Mouse (Mus musculus) forebrain, embryonic 13.5 days (tissue): ENCODE data around the gene Coro2a. TPM values are rescaled to one million over a fixed set of nuclear protein-coding genes. Genes with fewer than 3 reads are reported as not detected.
"Not testable (repeated sequence)": the region's sequence is repeated elsewhere in the genome, so short reads cannot be mapped to it uniquely, and the experiment has no call there.

Experiments used
- ATAC-seq: fragments of 200-750 bp; cut with Nextera tagmentation; 2 replicates; pipeline ENCODE4 v1.8.0; 2017
- H3K27ac ChIP-seq: fragments of 300-500 bp; sonication (generic); 2 replicates; pipeline ENCODE4 v1.5.1; 2015; ENCODE audit warnings: inconsistent platforms, mild to moderate bottlenecking, moderate library complexity
- H3K27me3 ChIP-seq: fragments of 300-500 bp; sonication (generic); 2 replicates; pipeline ENCODE4 v1.6.1; 2015; ENCODE audit warnings: mild to moderate bottlenecking, inconsistent platforms
- H3K36me3 ChIP-seq: fragments of 300-500 bp; sonication (generic); 2 replicates; pipeline ENCODE4 v1.6.1; 2015; ENCODE audit warnings: mild to moderate bottlenecking, inconsistent platforms; ENCODE audit not compliant: poor library complexity, severe bottlenecking
- H3K4me1 ChIP-seq: fragments of 300-500 bp; sonication (generic); 2 replicates; pipeline ENCODE4 v1.6.1; 2015; ENCODE audit warnings: inconsistent platforms
- H3K4me2 ChIP-seq: fragments of 300-500 bp; sonication (generic); 2 replicates; pipeline ENCODE4 v1.6.1; 2015; ENCODE audit warnings: inconsistent platforms, mild to moderate bottlenecking, moderate library complexity
- H3K4me3 ChIP-seq: fragments of 300-500 bp; sonication (generic); 2 replicates; pipeline ENCODE4 v1.5.1; 2015; ENCODE audit warnings: mild to moderate bottlenecking, inconsistent platforms
- H3K9ac ChIP-seq: fragments of 300-500 bp; sonication (generic); 2 replicates; pipeline ENCODE4 v1.6.1; 2015; ENCODE audit warnings: mild to moderate bottlenecking, inconsistent platforms
- H3K9me3 ChIP-seq: fragments of 300-500 bp; sonication (generic); replicated peaks from 2 replicates; pipeline ENCODE4 v1.6.1; 2016; ENCODE audit warnings: inconsistent platforms
- WGBS: fragments of 180-500 bp; shearing (Covaris S2); methylation state at CpG from one replicate; pipeline ENCODE4 v1.1.7; 2015; 5-methylcytosine and 5-hydroxymethylcytosine counted together
- polyA plus RNA-seq: library from polyadenylated mRNA; unstranded; fragments of >200 nt; fragmentation: Nextera tagmentation; extraction: Ambion mirVana; gene quantifications from 2 replicates; pipeline ENCODE4 v1.2.1, GENCODE M21; 2015

Gene Coro2a
- polyA plus RNA-seq, 1 experiment from 2014 or later, result 1.8 TPM

DNA sequence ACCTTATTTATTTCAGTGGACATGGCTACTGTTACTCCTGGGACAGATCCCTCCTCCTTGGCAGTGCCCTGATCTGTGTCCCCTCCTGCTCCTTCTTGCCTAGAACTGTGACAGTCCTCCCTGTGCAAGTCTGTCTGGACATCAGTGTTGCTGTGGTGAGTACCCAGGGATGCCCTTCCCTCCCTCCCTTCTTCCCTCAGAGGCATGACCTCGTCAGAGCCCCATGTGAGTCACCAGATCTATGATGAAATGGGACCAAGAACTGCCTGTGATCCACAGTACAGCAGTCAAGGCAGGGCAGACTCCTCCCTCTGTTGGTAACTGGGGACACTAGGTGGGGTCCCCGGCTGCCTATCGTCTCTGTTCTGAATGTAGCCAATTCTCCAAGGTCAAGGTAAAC is 5.6 kb upstream of the Coro2a start:
- H3K27ac ChIP-seq, result no peak overlapping the region
- H3K36me3 ChIP-seq, result no peaks in the 10 kb centered on the region
- H3K4me1 ChIP-seq, result no peaks in the 10 kb centered on the region
- 68% methylated on average over 3 of the region's 3 CpGs for WGBS
- H3K4me2 ChIP-seq, result no peak overlapping the region
- H3K27me3 ChIP-seq, result peaks cover 18% of the 10 kb centered on the region
- H3K4me3 ChIP-seq, result no peak overlapping the region
- H3K9me3 ChIP-seq, result no peaks in the 10 kb centered on the region
- ATAC-seq, result no peak
- no peak overlapping the region for H3K9ac ChIP-seq

DNA sequence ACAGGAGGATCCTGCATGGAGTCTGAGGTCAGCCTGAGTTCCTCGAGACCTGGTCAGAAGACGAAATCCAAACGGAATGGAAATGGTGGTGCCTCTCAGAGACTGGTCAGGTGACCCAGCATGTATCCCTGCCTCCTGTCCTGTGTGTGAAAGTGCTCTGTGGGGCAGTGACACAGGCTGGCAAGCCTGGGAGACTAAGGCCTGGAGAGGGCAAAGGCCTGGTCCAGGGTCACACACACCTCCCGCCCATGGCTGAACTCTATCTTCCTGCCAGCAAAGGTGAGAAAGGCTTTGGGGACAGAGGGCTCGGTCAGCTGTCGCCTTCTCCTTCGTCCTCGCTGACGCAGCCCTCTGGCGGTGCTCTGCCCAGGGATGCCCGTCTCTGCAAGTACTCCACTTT is 3.4 kb upstream of the Coro2a start:
- 73% methylated on average over 11 of the region's 11 CpGs for WGBS
- H3K27me3 ChIP-seq, result peaks cover 35% of the 10 kb centered on the region

DNA sequence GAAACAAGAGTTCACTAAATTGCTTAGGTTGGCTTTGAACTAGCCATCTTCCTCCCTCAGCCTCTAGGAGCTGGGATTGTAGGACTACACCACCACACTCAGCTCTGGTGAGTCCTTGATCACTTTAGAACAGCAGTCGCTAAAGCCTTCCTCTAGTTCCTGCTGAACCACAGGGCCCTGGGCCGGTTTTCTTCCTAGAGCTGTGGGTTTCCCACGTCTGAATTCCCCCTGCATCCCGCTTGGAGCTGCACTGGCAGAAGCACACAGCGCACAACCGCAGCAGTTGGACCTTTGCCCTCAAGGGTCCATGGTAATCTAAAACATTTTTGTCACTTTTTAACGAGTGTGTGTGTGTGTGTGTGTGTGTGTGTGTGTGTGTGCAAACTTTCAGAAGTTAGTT is 702 bp upstream of the Coro2a start:
- Histone ChIP-seq H3K36me3 (no peaks in the 10 kb centered on the region), H3K4me2 (no peak overlapping the region), H3K27ac (no peak overlapping the region), H3K4me1 (peaks cover 7% of the 10 kb centered on the region), H3K9ac (no peak overlapping the region), H3K4me3 (no peak overlapping the region), H3K27me3 (peaks cover 41% of the 10 kb centered on the region), H3K9me3 (no peaks in the 10 kb centered on the region)
- no peak for ATAC-seq
- WGBS, result 69% methylated on average over 7 of the region's 7 CpGs

More for the DNA sequence above, 3.4 kb upstream of the Coro2a start:
- Histone ChIP-seq H3K4me3 (no peak overlapping the region), H3K9ac (no peak overlapping the region), H3K36me3 (no peaks in the 10 kb centered on the region), H3K4me2 (no peak overlapping the region), H3K27ac (no peak overlapping the region), H3K4me1 (peaks cover 7% of the 10 kb centered on the region), H3K9me3 (no peaks in the 10 kb centered on the region)
- no peak for ATAC-seq

GRCm38 (mm10) chr4:46601258-46601843 is 651 bp downstream of the Coro2a start:
- peak overlapping the region; percentile 54 for H3K4me3 ChIP-seq
- H3K9ac ChIP-seq, result peak overlapping the region; percentile 74
- peak overlapping the region; percentile 86 for H3K4me2 ChIP-seq
- H3K9me3 ChIP-seq, result no peaks in the 10 kb centered on the region
- no peak overlapping the region for H3K27ac ChIP-seq
- under 1% methylated on average over 42 of the region's 52 CpGs for WGBS
- peaks cover 41% of the 10 kb centered on the region for H3K27me3 ChIP-seq
- ATAC-seq, result peak; percentile 46
- peaks cover 7% of the 10 kb centered on the region for H3K4me1 ChIP-seq
- H3K36me3 ChIP-seq, result no peaks in the 10 kb centered on the region

DNA sequence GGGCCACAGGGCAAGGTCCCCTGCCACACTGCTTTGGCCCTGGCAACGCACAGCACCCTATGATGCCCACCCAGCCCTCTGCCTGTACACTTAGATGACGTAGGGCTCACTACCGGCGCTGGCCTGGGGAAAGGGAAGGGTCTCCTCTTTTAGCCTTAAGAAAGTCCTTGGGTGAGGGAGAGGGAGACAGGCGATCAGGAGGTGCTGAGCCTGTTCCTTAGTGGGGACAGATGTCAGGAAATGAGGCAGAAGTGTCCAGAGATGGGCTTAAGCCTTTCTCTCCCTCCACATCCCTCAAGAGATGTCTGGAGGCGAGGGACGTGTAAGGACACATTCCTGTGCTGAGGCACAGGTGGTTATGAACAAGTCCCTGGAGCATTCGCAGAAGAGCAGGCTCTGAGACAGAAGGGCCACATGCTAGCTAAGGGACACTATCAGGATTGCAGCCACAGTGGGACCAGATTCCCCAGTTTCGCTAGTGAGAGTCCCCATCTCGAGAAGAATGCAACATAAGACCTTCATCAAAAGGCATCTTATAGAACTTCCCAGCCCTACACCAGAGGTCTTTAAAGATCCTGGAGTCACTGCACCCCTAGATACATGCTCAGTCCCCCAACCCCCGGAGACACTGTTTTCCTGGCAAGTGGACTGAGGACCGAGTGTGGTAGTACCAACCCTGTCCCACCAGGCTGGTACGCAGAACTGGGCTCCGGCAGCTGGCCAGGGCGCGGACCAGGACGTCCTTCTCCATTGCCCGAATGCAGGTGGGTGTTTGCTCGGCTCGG is 1.3 kb downstream of the Coro2a start:
- ATAC-seq, result peak; percentile 25
- Histone ChIP-seq H3K4me2 (peak overlapping the region; percentile 86), H3K36me3 (no peaks in the 10 kb centered on the region), H3K27me3 (peaks cover 41% of the 10 kb centered on the region), H3K4me3 (peak overlapping the region; percentile 54), H3K9me3 (no peaks in the 10 kb centered on the region), H3K27ac (no peak overlapping the region), H3K9ac (peak overlapping the region; percentile 74), H3K4me1 (peaks cover 7% of the 10 kb centered on the region)
- 41% methylated on average over 20 of the region's 20 CpGs for WGBS

GRCm38 (mm10) chr4:46599609-46600008 is 2.4 kb downstream of the Coro2a start:
- not testable (repeated sequence) for H3K27ac ChIP-seq, H3K4me3 ChIP-seq, ATAC-seq, H3K36me3 ChIP-seq, H3K4me2 ChIP-seq, H3K9me3 ChIP-seq, H3K4me1 ChIP-seq, H3K9ac ChIP-seq
- H3K27me3 ChIP-seq, result peaks cover 41% of the 10 kb centered on the region
- 80% methylated on average over 12 of the region's 12 CpGs for WGBS

DNA sequence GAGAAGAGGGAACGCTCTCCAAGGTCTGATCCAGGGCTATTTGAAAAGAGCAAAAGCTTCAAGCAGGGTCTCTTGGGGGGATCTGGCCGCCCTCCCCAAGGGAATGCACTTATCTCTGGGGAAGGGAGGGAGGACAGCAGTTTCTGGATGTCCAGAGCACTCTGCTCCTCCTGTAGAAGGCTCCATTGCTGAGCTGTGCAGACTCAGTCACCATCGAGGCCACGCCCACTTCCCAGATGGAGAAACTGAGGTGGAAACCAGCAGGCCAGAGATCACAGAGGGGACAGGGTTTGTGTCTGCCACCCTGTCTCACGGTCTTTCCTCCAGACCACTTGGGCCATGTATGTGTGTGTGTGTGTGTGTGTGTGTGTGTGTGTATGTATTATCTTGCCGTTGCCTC is 3.0 kb downstream of the Coro2a start:
- H3K4me1 ChIP-seq, result peaks cover 7% of the 10 kb centered on the region
- no peak overlapping the region for H3K4me2 ChIP-seq
- WGBS, result 73% methylated on average over 6 of the region's 6 CpGs
- H3K27me3 ChIP-seq, result peaks cover 36% of the 10 kb centered on the region
- H3K9me3 ChIP-seq, result no peaks in the 10 kb centered on the region
- H3K9ac ChIP-seq, result no peak overlapping the region
- H3K4me3 ChIP-seq, result no peak overlapping the region
- H3K27ac ChIP-seq, result no peak overlapping the region
- ATAC-seq, result no peak
- H3K36me3 ChIP-seq, result no peaks in the 10 kb centered on the region

- WGBS, result 64% methylated on average over 10 of the region's 10 CpGs
- Histone ChIP-seq H3K4me1 (peaks cover 7% of the 10 kb centered on the region), H3K9me3 (no peaks in the 10 kb centered on the region), H3K36me3 (no peaks in the 10 kb centered on the region), H3K27ac (no peak overlapping the region), H3K27me3 (peaks cover 34% of the 10 kb centered on the region), H3K9ac (no peak overlapping the region), H3K4me3 (no peak overlapping the region), H3K4me2 (no peak overlapping the region)
- no peak for ATAC-seq
These were observed 3.9 kb downstream of the Coro2a start for GRCm38 (mm10) chr4:46598111-46598510.

DNA sequence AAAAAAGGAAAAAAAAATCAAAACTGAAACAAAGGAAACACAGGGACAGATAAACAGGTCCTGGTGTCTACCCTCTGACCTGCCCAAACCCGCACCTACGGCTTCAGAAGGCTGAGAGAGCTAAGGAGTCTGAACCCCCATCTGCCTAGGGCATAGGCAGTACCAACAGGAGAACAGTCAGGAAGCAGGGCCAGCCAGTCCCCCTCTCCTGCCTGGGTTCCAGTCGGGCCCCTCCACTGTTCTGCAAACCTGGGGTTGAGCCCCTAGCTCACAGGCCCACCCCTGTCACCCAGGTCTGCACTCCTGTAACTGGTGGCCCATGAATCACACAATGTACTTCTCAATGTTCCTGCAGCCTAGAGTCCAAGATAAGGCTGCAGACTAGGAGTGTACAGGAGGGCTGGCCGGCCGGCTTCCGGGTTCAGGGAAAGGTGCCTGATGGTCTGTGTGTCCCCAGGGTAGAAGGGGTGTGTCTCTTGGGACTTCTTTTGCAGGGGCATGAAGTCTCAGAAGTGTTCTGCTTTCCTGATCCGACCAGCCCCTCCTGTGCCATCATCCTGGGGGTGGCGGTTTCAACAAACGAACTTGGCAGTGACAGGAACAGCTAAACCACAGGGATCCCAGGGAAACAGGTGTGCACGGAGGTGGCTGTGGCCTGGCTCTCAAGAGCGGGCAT is 4.6 kb downstream of the Coro2a start:
- no peak overlapping the region for H3K27ac ChIP-seq
- H3K4me1 ChIP-seq, result peaks cover 7% of the 10 kb centered on the region
- H3K27me3 ChIP-seq, result peaks cover 27% of the 10 kb centered on the region
- H3K36me3 ChIP-seq, result no peaks in the 10 kb centered on the region
- no peak overlapping the region for H3K4me3 ChIP-seq
- no peaks in the 10 kb centered on the region for H3K9me3 ChIP-seq
- H3K4me2 ChIP-seq, result no peak overlapping the region
- no peak for ATAC-seq
- WGBS, result 77% methylated on average over 11 of the region's 11 CpGs
- no peak overlapping the region for H3K9ac ChIP-seq

DNA sequence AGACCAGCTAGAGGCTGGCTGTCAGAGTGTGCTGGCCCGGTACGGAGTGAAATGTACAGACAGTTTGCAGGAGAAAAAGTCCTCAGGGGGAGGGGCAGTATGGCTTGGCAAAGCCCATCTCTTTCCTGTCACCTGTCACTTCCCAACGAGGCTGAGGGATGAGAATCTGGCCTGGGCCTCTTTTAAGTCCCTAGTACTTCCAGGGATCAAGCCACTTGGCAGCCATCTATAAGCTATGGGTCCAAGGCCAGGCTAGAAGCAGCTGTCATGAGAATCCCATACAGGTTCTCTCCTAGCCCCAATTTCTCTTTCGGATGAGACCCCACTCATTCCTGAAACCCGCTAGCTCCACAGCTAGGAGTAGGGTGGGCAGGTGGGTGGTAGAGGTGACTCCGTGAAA is 5.6 kb downstream of the Coro2a start:
- ATAC-seq, result no peak
- Histone ChIP-seq H3K27me3 (peaks cover 22% of the 10 kb centered on the region), H3K36me3 (no peaks in the 10 kb centered on the region), H3K4me1 (peaks cover 6% of the 10 kb centered on the region), H3K9ac (no peak overlapping the region), H3K27ac (no peak overlapping the region), H3K4me3 (no peak overlapping the region), H3K9me3 (no peaks in the 10 kb centered on the region), H3K4me2 (no peak overlapping the region)
- 76% methylated on average over 6 of the region's 6 CpGs for WGBS

GRCm38 (mm10) chr4:46594131-46594530 is 7.9 kb downstream of the Coro2a start:
- Histone ChIP-seq H3K9ac (no peak overlapping the region), H3K9me3 (no peaks in the 10 kb centered on the region), H3K4me3 (no peak overlapping the region), H3K4me2 (no peak overlapping the region), H3K4me1 (no peaks in the 10 kb centered on the region), H3K36me3 (no peaks in the 10 kb centered on the region), H3K27ac (no peak overlapping the region), H3K27me3 (0 out of 2 replicates have a peak, but pooled peaks cover 4% of the 10 kb centered on the region)
- WGBS, result 93% methylated on average over 5 of the region's 5 CpGs
- ATAC-seq, result no peak

DNA sequence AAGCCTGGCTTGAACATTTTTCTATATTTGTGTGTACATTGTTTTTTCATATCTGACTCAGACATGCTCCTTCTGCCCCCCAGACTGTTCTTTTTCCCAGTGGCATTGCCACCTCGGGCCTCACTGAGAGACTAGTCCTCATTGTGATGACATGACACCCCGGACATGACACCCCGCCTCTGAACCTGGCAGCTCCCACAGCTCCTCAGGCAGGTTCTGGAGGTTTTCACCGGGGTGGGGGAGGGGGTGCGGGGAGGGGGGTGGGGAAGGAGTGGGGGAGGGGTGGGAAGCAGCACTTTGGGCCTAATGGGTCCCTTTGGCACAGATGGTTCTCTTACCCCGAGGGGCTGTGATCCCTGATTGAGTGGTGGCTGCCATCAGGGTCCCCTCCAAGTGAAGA is 8.5 kb downstream of the Coro2a start:
- Histone ChIP-seq H3K27me3 (0 out of 2 replicates have a peak, but pooled peaks cover 4% of the 10 kb centered on the region), H3K27ac (no peak overlapping the region), H3K9ac (no peak overlapping the region), H3K9me3 (no peaks in the 10 kb centered on the region), H3K36me3 (no peaks in the 10 kb centered on the region), H3K4me3 (no peak overlapping the region), H3K4me1 (no peaks in the 10 kb centered on the region), H3K4me2 (no peak overlapping the region)
- ATAC-seq, result no peak
- WGBS, result 54% methylated on average over 6 of the region's 6 CpGs
